Mouse (Mus musculus) adrenal gland (tissue): ENCODE measurements around the gene Gm35134.
"Not testable (repeated sequence)": the region's sequence is repeated elsewhere in the genome, so short reads cannot be mapped to it uniquely, and the experiment has no call there.

ENCODE experiments used
- intact Hi-C: fragments of 180-260 bp; cut with DNase I; formaldehyde crosslinking; loops from one replicate; pipeline ENCODE4 v1.15.1; 2025
- long read RNA-seq, 2 experiments: library from polyadenylated mRNA; unstranded; transcript quantifications; one replicate each; pipeline ENCODE4 v2.0.0; 2020; ENCODE audit warnings: borderline replicate concordance in 1 of 2; ENCODE audit not compliant: insufficient replicate concordance in 1 of 2

Gm35134 gene
- long read RNA-seq, experiment 1, result 0 reads
- long read RNA-seq, experiment 2, result 0 reads

GRCm38 (mm10) chrY:19112707-19113106, at the start of gene Gm35134:
Gene Gm35134, plus strand, starts transcription at chrY:19113007.
- intact Hi-C loops, result not testable (repeated sequence)
